Mouse (Mus musculus): ENCODE data around the gene D630003M21Rik. TPM values are rescaled to one million over a fixed set of nuclear protein-coding genes. Genes with fewer than 3 reads are reported as not detected.

Gene D630003M21Rik
- total RNA-seq, 2 experiments from 2014 or later, result 2.6 to 3.3 TPM

- DNase-seq, result peak; percentile 64
Measured at GRCm38 (mm10) chr2:158194945-158195640, 33.9 kb downstream of the D630003M21Rik start.

- no peak for DNase-seq
Measured at GRCm38 (mm10) chr2:158193611-158194336, 35.2 kb downstream of the D630003M21Rik start.

- DNase-seq, result peak; percentile 75
Measured at GRCm38 (mm10) chr2:158191098-158191497, 37.9 kb downstream of the D630003M21Rik start.

- DNase-seq, result no peak
Measured at GRCm38 (mm10) chr2:158189451-158189850, 39.6 kb downstream of the D630003M21Rik start.

- no peak for DNase-seq
Measured at GRCm38 (mm10) chr2:158186206-158186871, 42.7 kb downstream of the D630003M21Rik start.

GRCm38 (mm10) chr2:158183266-158183665 lies 45.8 kb downstream of the D630003M21Rik start:
- no peak for DNase-seq

- no peak for DNase-seq
Measured at GRCm38 (mm10) chr2:158181932-158182331, 47.1 kb downstream of the D630003M21Rik start.

GRCm38 (mm10) chr2:158180797-158181196 lies 48.2 kb downstream of the D630003M21Rik start:
- peak; percentile 76 for DNase-seq

GRCm38 (mm10) chr2:158179370-158180111 lies 49.5 kb downstream of the D630003M21Rik start:
- peak; percentile 59 for DNase-seq

- peak; percentile 90 for DNase-seq
Measured at GRCm38 (mm10) chr2:158178696-158179369, 50.2 kb downstream of the D630003M21Rik start.

- DNase-seq, result no peak
Measured at GRCm38 (mm10) chr2:158178139-158178538, 50.9 kb downstream of the D630003M21Rik start.

- no peak for DNase-seq
Measured at GRCm38 (mm10) chr2:158177574-158177973, 51.4 kb downstream of the D630003M21Rik start.

GRCm38 (mm10) chr2:158176763-158177162 lies 52.3 kb downstream of the D630003M21Rik start:
- no peak for DNase-seq

GRCm38 (mm10) chr2:158175433-158175832 lies 53.6 kb downstream of the D630003M21Rik start:
- no peak for DNase-seq

GRCm38 (mm10) chr2:158174958-158175357 lies 54.1 kb downstream of the D630003M21Rik start:
- DNase-seq, result no peak

GRCm38 (mm10) chr2:158174438-158174837 lies 54.6 kb downstream of the D630003M21Rik start:
- DNase-seq, result no peak

- DNase-seq, result peak; percentile 38
Measured at GRCm38 (mm10) chr2:158170394-158170793, 58.6 kb downstream of the D630003M21Rik start.

- DNase-seq, result no peak
Measured at GRCm38 (mm10) chr2:158169771-158170170, 59.3 kb downstream of the D630003M21Rik start.

- no peak for DNase-seq
Measured at GRCm38 (mm10) chr2:158169351-158169750, 59.7 kb downstream of the D630003M21Rik start.

GRCm38 (mm10) chr2:158168741-158169211 lies 60.2 kb downstream of the D630003M21Rik start:
- DNase-seq, result peak; percentile 61

GRCm38 (mm10) chr2:158167496-158168205 lies 61.4 kb downstream of the D630003M21Rik start:
- DNase-seq, result peak; percentile 32

All from adrenal gland, postnatal 10 days (tissue).